Mouse (Mus musculus): ENCODE results near the gene Plcxd2. TPM values are rescaled to one million over a fixed set of nuclear protein-coding genes. Genes with fewer than 3 reads are reported as not detected.

The Plcxd2 gene
- polyA plus RNA-seq, 1 experiment from 2014 or later = 16.6 TPM

- Histone ChIP-seq H3K27ac (ENCODE audit: low read depth, low read length) (no peak overlapping the region), H3K9ac (ENCODE audit: low read depth, low read length) (no peak overlapping the region), H3K4me3 (ENCODE audit: low read length) (no peak overlapping the region), H3K27me3 (replicated peaks; ENCODE audit: control insufficient read depth, insufficient read depth, low read length) (no peaks in the 10 kb centered on the region), H3K36me3 (ENCODE audit: control insufficient read depth, insufficient read depth, low read length) (no peaks in the 10 kb centered on the region), H3K4me2 (ENCODE audit: low read length) (no peak overlapping the region), H3K4me1 (ENCODE audit: control insufficient read depth, insufficient read depth, low read depth, low read length) (no peaks in the 10 kb centered on the region), H3K9me3 (ENCODE audit: control insufficient read depth, low read length) (no peaks in the 10 kb centered on the region)
- WGBS = 27% methylated on average over 10 of the region's 10 CpGs
- peak; percentile 74 for ATAC-seq
Observed at GRCm38 (mm10) chr16:45999374-46000191, 10.4 kb downstream of the Plcxd2 start.

GRCm38 (mm10) chr16:45998231-45998630, 11.8 kb downstream of the Plcxd2 start:
- ATAC-seq = no peak
- H3K4me2 ChIP-seq (ENCODE audit: low read length) = no peak overlapping the region
- no peaks in the 10 kb centered on the region for H3K4me1 ChIP-seq (ENCODE audit: control insufficient read depth, insufficient read depth, low read depth, low read length)
- H3K36me3 ChIP-seq (ENCODE audit: control insufficient read depth, insufficient read depth, low read length) = no peaks in the 10 kb centered on the region
- no peak overlapping the region for H3K9ac ChIP-seq (ENCODE audit: low read depth, low read length)
- H3K27ac ChIP-seq (ENCODE audit: low read depth, low read length) = no peak overlapping the region
- no peaks in the 10 kb centered on the region for H3K9me3 ChIP-seq (ENCODE audit: control insufficient read depth, low read length)
- H3K4me3 ChIP-seq (ENCODE audit: low read length) = no peak overlapping the region
- 84% methylated on average over 7 of the region's 7 CpGs for WGBS
- no peaks in the 10 kb centered on the region for H3K27me3 ChIP-seq (replicated peaks; ENCODE audit: control insufficient read depth, insufficient read depth, low read length)

- no peak for ATAC-seq
- no peak overlapping the region for H3K9ac ChIP-seq (ENCODE audit: low read depth, low read length)
- no peak overlapping the region for H3K4me3 ChIP-seq (ENCODE audit: low read length)
- H3K4me1 ChIP-seq (ENCODE audit: control insufficient read depth, insufficient read depth, low read depth, low read length) = no peaks in the 10 kb centered on the region
- H3K27ac ChIP-seq (ENCODE audit: low read depth, low read length) = no peak overlapping the region
- H3K27me3 ChIP-seq (replicated peaks; ENCODE audit: control insufficient read depth, insufficient read depth, low read length) = no peaks in the 10 kb centered on the region
- no peak overlapping the region for H3K4me2 ChIP-seq (ENCODE audit: low read length)
- no peaks in the 10 kb centered on the region for H3K36me3 ChIP-seq (ENCODE audit: control insufficient read depth, insufficient read depth, low read length)
- 50% methylated on average over 10 of the region's 10 CpGs for WGBS
- no peaks in the 10 kb centered on the region for H3K9me3 ChIP-seq (ENCODE audit: control insufficient read depth, low read length)
Observed at GRCm38 (mm10) chr16:45990901-45991676, 18.9 kb downstream of the Plcxd2 start.

- no peaks in the 10 kb centered on the region for H3K27me3 ChIP-seq (replicated peaks; ENCODE audit: control insufficient read depth, insufficient read depth, low read length)
- H3K9me3 ChIP-seq (ENCODE audit: control insufficient read depth, low read length) = no peaks in the 10 kb centered on the region
- no peak overlapping the region for H3K4me2 ChIP-seq (ENCODE audit: low read length)
- no peak for ATAC-seq
- H3K9ac ChIP-seq (ENCODE audit: low read depth, low read length) = no peak overlapping the region
- no peaks in the 10 kb centered on the region for H3K36me3 ChIP-seq (ENCODE audit: control insufficient read depth, insufficient read depth, low read length)
- no peak overlapping the region for H3K4me3 ChIP-seq (ENCODE audit: low read length)
- WGBS = 56% methylated on average over 1 of the region's 1 CpGs
- no peak overlapping the region for H3K27ac ChIP-seq (ENCODE audit: low read depth, low read length)
- H3K4me1 ChIP-seq (ENCODE audit: control insufficient read depth, insufficient read depth, low read depth, low read length) = peaks cover 3% of the 10 kb centered on the region; the same call in 1 of the 2 replicates
Observed at GRCm38 (mm10) chr16:45986236-45986635, 23.8 kb downstream of the Plcxd2 start.

GRCm38 (mm10) chr16:45984610-45985606, 25.1 kb downstream of the Plcxd2 start:
- no peak overlapping the region for H3K4me2 ChIP-seq (ENCODE audit: low read length)
- no peaks in the 10 kb centered on the region for H3K36me3 ChIP-seq (ENCODE audit: control insufficient read depth, insufficient read depth, low read length)
- peaks cover 3% of the 10 kb centered on the region; the same call in 1 of the 2 replicates for H3K4me1 ChIP-seq (ENCODE audit: control insufficient read depth, insufficient read depth, low read depth, low read length)
- no peaks in the 10 kb centered on the region for H3K9me3 ChIP-seq (ENCODE audit: control insufficient read depth, low read length)
- ATAC-seq = peak; percentile 85
- no peak overlapping the region for H3K9ac ChIP-seq (ENCODE audit: low read depth, low read length)
- WGBS = 72% methylated on average over 4 of the region's 4 CpGs
- no peaks in the 10 kb centered on the region for H3K27me3 ChIP-seq (replicated peaks; ENCODE audit: control insufficient read depth, insufficient read depth, low read length)
- H3K4me3 ChIP-seq (ENCODE audit: low read length) = no peak overlapping the region
- H3K27ac ChIP-seq (ENCODE audit: low read depth, low read length) = peak overlapping the region; percentile 31

- Histone ChIP-seq H3K4me1 (ENCODE audit: control insufficient read depth, insufficient read depth, low read depth, low read length) (no peaks in the 10 kb centered on the region), H3K36me3 (ENCODE audit: control insufficient read depth, insufficient read depth, low read length) (no peaks in the 10 kb centered on the region), H3K9me3 (ENCODE audit: control insufficient read depth, low read length) (no peaks in the 10 kb centered on the region), H3K4me3 (ENCODE audit: low read length) (no peak overlapping the region), H3K9ac (ENCODE audit: low read depth, low read length) (no peak overlapping the region), H3K27me3 (replicated peaks; ENCODE audit: control insufficient read depth, insufficient read depth, low read length) (no peaks in the 10 kb centered on the region), H3K4me2 (ENCODE audit: low read length) (no peak overlapping the region), H3K27ac (ENCODE audit: low read depth, low read length) (no peak overlapping the region)
- no peak for ATAC-seq
- WGBS = 55% methylated on average over 1 of the region's 1 CpGs
Observed at GRCm38 (mm10) chr16:45976251-45976650, 33.8 kb downstream of the Plcxd2 start.

- 64% methylated on average over 9 of the region's 9 CpGs for WGBS
- no peak for ATAC-seq
Observed at GRCm38 (mm10) chr16:45973959-45974686, 35.9 kb downstream of the Plcxd2 start.

GRCm38 (mm10) chr16:45970187-45970586, 39.8 kb downstream of the Plcxd2 start:
- no peaks in the 10 kb centered on the region for H3K4me1 ChIP-seq (ENCODE audit: control insufficient read depth, insufficient read depth, low read depth, low read length)
- H3K9ac ChIP-seq (ENCODE audit: low read depth, low read length) = no peak overlapping the region
- H3K36me3 ChIP-seq (ENCODE audit: control insufficient read depth, insufficient read depth, low read length) = no peaks in the 10 kb centered on the region
- no peak overlapping the region for H3K4me2 ChIP-seq (ENCODE audit: low read length)
- no peak overlapping the region for H3K4me3 ChIP-seq (ENCODE audit: low read length)
- ATAC-seq = no peak
- H3K9me3 ChIP-seq (ENCODE audit: control insufficient read depth, low read length) = no peaks in the 10 kb centered on the region
- no peak overlapping the region for H3K27ac ChIP-seq (ENCODE audit: low read depth, low read length)
- WGBS = 92% methylated on average over 2 of the region's 2 CpGs
- H3K27me3 ChIP-seq (replicated peaks; ENCODE audit: control insufficient read depth, insufficient read depth, low read length) = no peaks in the 10 kb centered on the region

More at GRCm38 (mm10) chr16:45973959-45974686, 35.9 kb downstream of the Plcxd2 start:
- Histone ChIP-seq H3K4me3 (ENCODE audit: low read length) (no peak overlapping the region), H3K4me1 (ENCODE audit: control insufficient read depth, insufficient read depth, low read depth, low read length) (no peaks in the 10 kb centered on the region), H3K4me2 (ENCODE audit: low read length) (no peak overlapping the region), H3K36me3 (ENCODE audit: control insufficient read depth, insufficient read depth, low read length) (no peaks in the 10 kb centered on the region), H3K27ac (ENCODE audit: low read depth, low read length) (no peak overlapping the region), H3K9me3 (ENCODE audit: control insufficient read depth, low read length) (no peaks in the 10 kb centered on the region), H3K27me3 (replicated peaks; ENCODE audit: control insufficient read depth, insufficient read depth, low read length) (no peaks in the 10 kb centered on the region), H3K9ac (ENCODE audit: low read depth, low read length) (no peak overlapping the region)

Data from hindbrain, embryonic 16.5 days (tissue).